Mouse (Mus musculus): ENCODE measurements around the gene Spice1. TPM values are rescaled to one million over a fixed set of nuclear protein-coding genes. Genes with fewer than 3 reads are reported as not detected.

Spice1 gene
- polyA plus RNA-seq, 1 experiment from 2014 or later = 33.5 TPM

DNA sequence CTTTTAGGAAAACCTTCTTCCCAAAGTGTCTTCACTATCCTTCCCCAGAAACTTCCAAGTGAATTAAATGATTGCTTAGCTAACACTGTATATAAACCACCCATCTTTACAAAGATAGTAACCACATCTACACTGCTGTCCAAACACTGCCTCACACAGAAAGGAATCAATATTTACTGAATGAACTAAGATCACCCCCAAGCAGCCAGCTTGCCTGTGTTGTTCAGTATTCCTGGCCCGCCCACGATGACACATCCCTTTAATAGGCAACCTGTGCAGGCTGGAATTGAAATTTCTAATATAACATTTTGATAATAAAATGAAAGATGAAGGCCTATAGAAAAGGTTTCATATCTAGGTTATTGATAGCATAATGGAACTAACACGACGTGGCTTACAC, 30.6 kb upstream of the Spice1 start:
- WGBS = 81% methylated on average over 4 of the region's 4 CpGs
- Histone ChIP-seq H3K9ac (no peak overlapping the region), H3K4me2 (no peak overlapping the region), H3K27ac (ENCODE audit: low read depth) (no peak overlapping the region), H3K36me3 (ENCODE audit: insufficient read depth) (no peaks in the 10 kb centered on the region), H3K27me3 (ENCODE audit: insufficient read depth, low read length) (no peaks in the 10 kb centered on the region), H3K4me1 (ENCODE audit: insufficient read depth) (no peaks in the 10 kb centered on the region), H3K4me3 (ENCODE audit: low read depth, low read length) (no peak overlapping the region), H3K9me3 (ENCODE audit: low read depth, low read length) (no peaks in the 10 kb centered on the region)
- DNase-seq (no peak), ATAC-seq (ENCODE audit: insufficient read depth) (no peak)
- no peak for TF ChIP-seq CTCF (IDR thresholded peaks at IDR 0.05; ENCODE audit: low read depth)

GRCm38 (mm10) chr16:44320232-44320631, 26.7 kb upstream of the Spice1 start:
- H3K4me1 ChIP-seq (ENCODE audit: insufficient read depth) = no peaks in the 10 kb centered on the region
- H3K9ac ChIP-seq = no peak overlapping the region
- no peak for TF ChIP-seq CTCF (IDR thresholded peaks at IDR 0.05; ENCODE audit: low read depth)
- WGBS = 72% methylated on average over 3 of the region's 3 CpGs
- no peak overlapping the region for H3K27ac ChIP-seq (ENCODE audit: low read depth)
- ATAC-seq (ENCODE audit: insufficient read depth) (no peak), DNase-seq (no peak)
- no peak overlapping the region for H3K4me3 ChIP-seq (ENCODE audit: low read depth, low read length)
- no peaks in the 10 kb centered on the region for H3K27me3 ChIP-seq (ENCODE audit: insufficient read depth, low read length)
- H3K36me3 ChIP-seq (ENCODE audit: insufficient read depth) = no peaks in the 10 kb centered on the region
- no peaks in the 10 kb centered on the region for H3K9me3 ChIP-seq (ENCODE audit: low read depth, low read length)
- no peak overlapping the region for H3K4me2 ChIP-seq

DNA sequence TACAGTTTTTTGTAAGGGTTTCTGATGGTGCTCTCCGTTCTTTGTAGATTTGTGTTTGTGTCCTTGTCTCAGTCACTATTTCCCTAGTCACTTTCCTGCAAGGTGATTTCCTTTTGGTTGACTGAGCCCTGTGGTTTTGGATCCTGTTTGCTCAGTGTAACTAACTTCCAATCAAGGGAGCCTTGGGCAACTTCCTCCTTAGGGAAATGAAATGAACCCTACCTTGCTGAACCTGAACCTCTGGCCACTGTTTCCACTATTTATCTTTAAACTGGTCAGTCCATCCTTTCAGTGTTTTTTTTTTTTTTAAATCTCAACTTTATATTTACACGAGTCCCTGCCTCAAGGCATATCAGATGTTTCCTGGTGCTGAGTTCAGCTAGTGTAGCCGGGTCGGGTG, 18.3 kb upstream of the Spice1 start:
- 55% methylated on average over 4 of the region's 4 CpGs for WGBS
- H3K9ac ChIP-seq = no peak overlapping the region
- no peaks in the 10 kb centered on the region for H3K9me3 ChIP-seq (ENCODE audit: low read depth, low read length)
- H3K27me3 ChIP-seq (ENCODE audit: insufficient read depth, low read length) = peaks cover 13% of the 10 kb centered on the region; the same call in 1 of the 2 replicates
- no peak for TF ChIP-seq CTCF (IDR thresholded peaks at IDR 0.05; ENCODE audit: low read depth)
- no peak for ATAC-seq (ENCODE audit: insufficient read depth)
- DNase-seq = no peak
- no peak overlapping the region for H3K4me3 ChIP-seq (ENCODE audit: low read depth, low read length)
- H3K4me1 ChIP-seq (ENCODE audit: insufficient read depth) = no peaks in the 10 kb centered on the region
- H3K36me3 ChIP-seq (ENCODE audit: insufficient read depth) = no peaks in the 10 kb centered on the region
- no peak overlapping the region for H3K4me2 ChIP-seq
- no peak overlapping the region for H3K27ac ChIP-seq (ENCODE audit: low read depth)

- peaks cover 13% of the 10 kb centered on the region; the same call in 1 of the 2 replicates for H3K27me3 ChIP-seq (ENCODE audit: insufficient read depth, low read length)
- 79% methylated on average over 9 of the region's 9 CpGs for WGBS
- DNase-seq = no peak
- no peaks in the 10 kb centered on the region for H3K4me1 ChIP-seq (ENCODE audit: insufficient read depth)
- no peak overlapping the region for H3K9ac ChIP-seq
- ATAC-seq (ENCODE audit: insufficient read depth) = no peak
- no peak overlapping the region for H3K4me3 ChIP-seq (ENCODE audit: low read depth, low read length)
- no peak overlapping the region for H3K4me2 ChIP-seq
- H3K9me3 ChIP-seq (ENCODE audit: low read depth, low read length) = no peaks in the 10 kb centered on the region
- TF ChIP-seq CTCF (IDR thresholded peaks at IDR 0.05; ENCODE audit: low read depth) = 0 out of 2 replicates have a peak, but pooled peaks have one; percentile 6
- no peak overlapping the region for H3K27ac ChIP-seq (ENCODE audit: low read depth)
- H3K36me3 ChIP-seq (ENCODE audit: insufficient read depth) = no peaks in the 10 kb centered on the region
Observed at GRCm38 (mm10) chr16:44330657-44331056, 16.3 kb upstream of the Spice1 start.

DNA sequence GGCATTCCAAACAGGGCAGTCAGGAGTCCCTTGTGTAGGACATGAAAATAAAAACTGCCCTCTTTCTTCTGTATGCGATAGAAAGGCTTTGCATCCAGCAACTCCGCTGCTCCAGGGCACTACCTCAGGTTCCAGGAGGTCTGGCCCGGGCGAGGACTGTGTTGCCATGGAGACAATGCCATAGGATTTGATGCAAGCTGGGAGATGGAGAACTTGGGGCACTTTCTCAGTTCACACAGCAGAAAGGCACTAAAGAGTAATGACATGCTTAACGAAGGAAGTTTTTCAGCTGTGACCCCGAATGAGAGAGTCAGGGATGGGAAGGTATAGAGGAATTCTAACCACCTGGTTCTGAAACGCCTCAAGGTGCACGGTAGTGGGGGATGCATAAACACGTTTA, 15.8 kb upstream of the Spice1 start:
- DNase-seq (peak; percentile 15), ATAC-seq (ENCODE audit: insufficient read depth) (no peak)
- Histone ChIP-seq H3K27ac (ENCODE audit: low read depth) (no peak overlapping the region), H3K9ac (no peak overlapping the region), H3K36me3 (ENCODE audit: insufficient read depth) (no peaks in the 10 kb centered on the region), H3K27me3 (ENCODE audit: insufficient read depth, low read length) (peaks cover 13% of the 10 kb centered on the region; the same call in 1 of the 2 replicates), H3K4me3 (ENCODE audit: low read depth, low read length) (no peak overlapping the region), H3K4me2 (no peak overlapping the region), H3K9me3 (ENCODE audit: low read depth, low read length) (no peaks in the 10 kb centered on the region), H3K4me1 (ENCODE audit: insufficient read depth) (no peaks in the 10 kb centered on the region)
- 28% methylated on average over 9 of the region's 9 CpGs for WGBS
- TF ChIP-seq CTCF (IDR thresholded peaks at IDR 0.05; ENCODE audit: low read depth) = no peak

DNA sequence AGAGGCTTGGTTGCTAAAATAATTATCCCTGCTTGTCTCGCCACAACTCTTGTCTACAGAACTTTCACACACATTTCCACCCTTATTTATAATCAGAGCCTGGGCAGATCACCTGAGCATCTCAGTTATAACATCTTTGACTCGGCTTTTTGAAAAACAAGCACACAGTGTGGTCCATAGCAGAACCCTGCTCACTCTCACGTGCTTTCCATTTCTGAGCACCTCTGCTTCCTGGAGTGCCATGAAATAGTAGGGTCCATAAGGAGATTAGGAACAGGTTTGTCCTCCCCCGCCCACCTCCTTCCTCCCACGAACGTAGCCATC, 15.3 kb upstream of the Spice1 start:
- peak overlapping the region; percentile 58 for H3K4me3 ChIP-seq (ENCODE audit: low read depth, low read length)
- TF ChIP-seq CTCF (IDR thresholded peaks at IDR 0.05; ENCODE audit: low read depth) = no peak
- ATAC-seq (ENCODE audit: insufficient read depth) = no peak
- no peaks in the 10 kb centered on the region for H3K36me3 ChIP-seq (ENCODE audit: insufficient read depth)
- H3K27me3 ChIP-seq (ENCODE audit: insufficient read depth, low read length) = peaks cover 13% of the 10 kb centered on the region; the same call in 1 of the 2 replicates
- H3K27ac ChIP-seq (ENCODE audit: low read depth) = no peak overlapping the region
- peak overlapping the region; percentile 66; the same call in 1 of the 2 replicates for H3K9ac ChIP-seq
- WGBS = 14% methylated on average over 6 of the region's 6 CpGs
- H3K9me3 ChIP-seq (ENCODE audit: low read depth, low read length) = no peaks in the 10 kb centered on the region
- no peaks in the 10 kb centered on the region for H3K4me1 ChIP-seq (ENCODE audit: insufficient read depth)
- no peak for DNase-seq
- H3K4me2 ChIP-seq = peak overlapping the region; percentile 100

DNA sequence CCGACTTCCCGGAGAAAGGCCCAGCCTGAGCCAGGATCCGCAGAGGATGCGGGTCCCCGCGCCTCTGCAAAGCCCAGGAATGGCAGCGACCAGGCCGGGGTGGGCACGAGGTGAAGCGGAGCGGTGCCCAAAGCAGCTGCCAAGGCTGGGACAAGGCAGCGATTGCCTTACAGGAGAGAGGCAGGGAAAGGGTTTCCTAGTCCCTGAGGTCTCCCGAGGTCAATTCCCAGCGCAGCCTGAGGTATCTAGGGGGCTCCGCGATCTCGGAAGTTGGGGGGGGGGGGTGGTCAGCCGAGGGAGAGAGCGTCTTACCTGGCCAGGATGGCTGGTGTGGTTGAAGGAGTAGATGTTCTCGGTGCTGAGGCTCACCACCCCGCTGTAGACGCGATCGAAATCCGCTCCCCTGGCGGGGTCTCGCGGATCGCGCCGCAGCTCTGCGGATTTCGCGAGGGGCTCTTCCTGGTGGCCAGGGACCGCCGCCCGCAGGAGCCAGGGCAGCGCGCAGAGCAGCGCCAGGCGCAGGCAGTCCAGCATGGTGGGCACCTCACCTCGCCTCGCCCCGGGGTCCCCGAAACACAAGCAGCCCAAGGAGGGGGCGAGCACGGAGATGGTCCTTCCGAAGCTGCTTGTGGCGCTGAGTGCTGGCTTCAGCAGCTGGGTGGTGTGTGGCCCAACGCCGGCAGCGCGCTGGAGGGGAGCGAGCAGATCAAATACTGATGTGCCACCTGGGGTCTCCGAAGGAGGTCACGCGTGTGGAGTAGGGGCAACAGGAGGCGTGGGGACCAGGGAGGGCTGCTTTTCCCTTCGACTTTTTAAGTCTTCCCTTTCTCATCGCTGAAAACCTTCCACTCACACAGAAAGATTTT, 14.7 kb upstream of the Spice1 start:
- peak; percentile 49 for DNase-seq
- peak; percentile 60 for ATAC-seq (ENCODE audit: insufficient read depth)

More for the DNA sequence above, 14.7 kb upstream of the Spice1 start:
- no peaks in the 10 kb centered on the region for H3K36me3 ChIP-seq (ENCODE audit: insufficient read depth)
- peaks cover 13% of the 10 kb centered on the region; the same call in 1 of the 2 replicates for H3K27me3 ChIP-seq (ENCODE audit: insufficient read depth, low read length)
- peak overlapping the region; percentile 66 for H3K9ac ChIP-seq
- under 1% methylated on average over 60 of the region's 60 CpGs for WGBS
- no peaks in the 10 kb centered on the region for H3K4me1 ChIP-seq (ENCODE audit: insufficient read depth)
- H3K27ac ChIP-seq (ENCODE audit: low read depth) = no peak overlapping the region
- TF ChIP-seq CTCF (IDR thresholded peaks at IDR 0.05; ENCODE audit: low read depth) = 0 out of 2 replicates have a peak, but pooled peaks have one; percentile 2
- no peaks in the 10 kb centered on the region for H3K9me3 ChIP-seq (ENCODE audit: low read depth, low read length)
- peak overlapping the region; percentile 100 for H3K4me2 ChIP-seq
- H3K4me3 ChIP-seq (ENCODE audit: low read depth, low read length) = peak overlapping the region; percentile 58

Data from lung, embryonic 14.5 days (tissue).